Mouse (Mus musculus) left cerebral cortex, postnatal 10 days (tissue): ENCODE data around the gene Bbs9. TPM values are rescaled to one million over a fixed set of nuclear protein-coding genes. Genes with fewer than 3 reads are reported as not detected.
A peak's percentile ranks its signal among the peaks of the same experiment; 100 is the strongest.

ENCODE experiments used
- DNase-seq, 2 experiments: peaks; one replicate each; pipeline ENCODE4 v3.0.0; 2021 to 2022; ENCODE audit warnings: low spot score in 2 of 2, mixed read lengths in 1 of 2; ENCODE audit errors: extremely low spot score in 1 of 2
- intact Hi-C: fragments of 180-260 bp; cut with DNase I; formaldehyde crosslinking; loops from one replicate; pipeline ENCODE4 v1.15.1; 2025
- total RNA-seq, 2 experiments: library from RNA; stranded (reverse); gene quantifications; 2 replicates each; pipeline ENCODE4 v1.2.3; 2021

Bbs9 gene
- total RNA-seq, 2 experiments from 2014 or later = 27.8 to 28.6 TPM

GRCm38 (mm10) chr9:22466212-22466611, 9.3 kb upstream of the Bbs9 start:
- no peak for DNase-seq
- intact Hi-C loops = no loop called here

- DNase-seq = peak in 1 of 2 experiments; percentile 72
- intact Hi-C loops = no loop called here
These were observed 7.9 kb upstream of the Bbs9 start for GRCm38 (mm10) chr9:22467371-22468169.

GRCm38 (mm10) chr9:22468170-22468898, 7.2 kb upstream of the Bbs9 start:
- intact Hi-C loops = no loop called here
- DNase-seq = peak in 1 of 2 experiments; percentile 81

GRCm38 (mm10) chr9:22468899-22469259, 6.6 kb upstream of the Bbs9 start:
- DNase-seq = no peak
- intact Hi-C loops = no loop called here

DNA sequence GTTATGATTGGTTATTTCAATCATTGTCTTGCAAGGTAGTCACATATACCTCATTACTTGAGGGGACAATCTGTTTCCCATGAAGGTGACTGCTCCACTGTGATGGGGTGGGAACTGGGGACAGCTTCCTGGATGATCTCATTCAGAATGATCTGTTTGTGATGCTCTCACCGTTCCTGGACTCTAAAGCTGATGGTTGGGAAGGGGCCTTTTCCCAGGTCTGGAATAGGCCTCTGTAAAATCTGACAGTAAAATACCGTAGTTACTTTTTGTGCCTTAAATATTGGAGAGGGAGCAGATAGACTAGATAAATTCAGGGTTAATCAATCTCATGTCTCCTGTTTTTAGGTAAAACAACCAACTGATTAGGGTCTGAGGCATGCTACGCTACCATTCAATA, 5.9 kb upstream of the Bbs9 start, which contains the start of gene Rp9:
Gene Rp9, minus strand, starts transcription at position 101 of the 400 bp plus-strand sequence.
- intact Hi-C loops = no loop called here
- DNase-seq = no peak

GRCm38 (mm10) chr9:22476265-22476664, 750 bp downstream of the Bbs9 start:
- intact Hi-C loops = no loop called here

GRCm38 (mm10) chr9:22478946-22479345, 3.4 kb downstream of the Bbs9 start:
- intact Hi-C loops = no loop called here
- DNase-seq = no peak

More at GRCm38 (mm10) chr9:22476265-22476664, 750 bp downstream of the Bbs9 start:
- no peak for DNase-seq

GRCm38 (mm10) chr9:22483866-22484561, 8.5 kb downstream of the Bbs9 start:
- intact Hi-C loops = no loop called here
- no peak for DNase-seq

DNA sequence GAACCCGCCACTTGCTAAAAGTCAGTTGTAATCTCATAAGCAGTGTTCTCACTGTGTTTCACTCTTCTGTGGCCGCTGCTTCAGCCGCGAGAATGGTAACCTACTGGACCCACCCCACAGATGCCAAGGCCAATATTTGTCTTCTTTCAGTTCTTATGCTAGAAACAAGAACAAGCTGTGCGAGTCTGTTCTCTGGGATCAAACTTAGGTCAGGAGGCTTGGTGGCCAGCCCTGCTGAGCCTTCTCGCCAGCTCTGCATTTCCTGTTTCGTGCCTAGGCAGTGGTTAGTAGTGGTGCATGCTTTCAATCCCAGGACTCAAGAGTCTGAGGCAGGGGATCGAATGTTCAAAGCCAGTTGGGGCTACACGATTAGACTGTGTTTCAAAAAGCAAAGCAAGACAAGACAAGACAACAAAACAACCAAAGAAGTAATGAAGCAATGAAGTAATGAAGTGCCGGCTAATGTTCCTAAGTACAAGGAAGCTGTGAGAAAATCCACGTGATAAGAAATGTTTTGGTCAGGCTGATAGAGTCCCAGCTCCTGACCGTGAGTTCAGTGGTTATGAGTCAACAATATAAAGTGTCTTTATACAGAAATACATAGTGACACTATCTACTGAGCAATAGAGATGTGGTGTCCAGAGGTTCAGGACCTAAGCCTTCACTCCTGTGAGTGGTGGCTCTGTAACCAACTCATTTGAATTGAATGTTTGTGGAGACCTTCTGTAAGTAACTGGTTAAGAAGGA, 9.2 kb downstream of the Bbs9 start:
- intact Hi-C loops = no loop called here
- no peak for DNase-seq

- intact Hi-C loops = no loop called here
- no peak for DNase-seq
These were observed 10.7 kb downstream of the Bbs9 start for GRCm38 (mm10) chr9:22486211-22486610.

- intact Hi-C loops = no loop called here
These were observed 13.4 kb downstream of the Bbs9 start for GRCm38 (mm10) chr9:22488963-22489362.

DNA sequence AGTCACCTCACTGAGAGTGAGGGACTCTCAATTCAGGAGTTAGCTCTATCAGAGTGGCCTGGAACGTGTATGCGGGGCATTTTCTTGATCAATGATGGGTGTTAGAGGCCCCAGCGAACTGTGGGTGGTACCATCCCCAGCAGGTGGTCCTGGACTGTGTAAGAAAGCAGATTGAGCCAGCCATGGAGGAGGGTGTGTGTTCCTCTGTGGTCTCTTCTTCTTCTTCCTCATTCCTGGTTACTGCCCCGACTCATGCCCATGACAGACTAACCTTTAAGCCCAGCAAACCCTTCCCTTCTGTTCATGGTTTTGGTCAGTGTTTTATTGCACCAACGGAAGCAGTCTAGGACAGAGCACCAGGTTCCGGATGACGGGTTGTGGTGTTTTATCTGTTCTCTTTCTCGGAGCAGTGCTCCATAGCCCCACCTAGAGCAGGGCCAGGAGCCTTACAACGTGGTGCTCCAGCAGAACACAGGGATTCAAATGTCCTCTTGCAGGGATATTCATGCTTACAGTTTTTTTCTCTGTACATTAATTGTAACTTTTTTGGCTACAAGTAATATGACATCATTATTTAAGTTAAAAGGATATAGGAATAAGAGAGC, 18.8 kb downstream of the Bbs9 start:
- intact Hi-C loops = no loop called here
- DNase-seq = no peak

More at GRCm38 (mm10) chr9:22488963-22489362, 13.4 kb downstream of the Bbs9 start:
- DNase-seq = no peak

GRCm38 (mm10) chr9:22495133-22495532, 19.6 kb downstream of the Bbs9 start:
- DNase-seq = no peak
- intact Hi-C loops = no loop called here

DNA sequence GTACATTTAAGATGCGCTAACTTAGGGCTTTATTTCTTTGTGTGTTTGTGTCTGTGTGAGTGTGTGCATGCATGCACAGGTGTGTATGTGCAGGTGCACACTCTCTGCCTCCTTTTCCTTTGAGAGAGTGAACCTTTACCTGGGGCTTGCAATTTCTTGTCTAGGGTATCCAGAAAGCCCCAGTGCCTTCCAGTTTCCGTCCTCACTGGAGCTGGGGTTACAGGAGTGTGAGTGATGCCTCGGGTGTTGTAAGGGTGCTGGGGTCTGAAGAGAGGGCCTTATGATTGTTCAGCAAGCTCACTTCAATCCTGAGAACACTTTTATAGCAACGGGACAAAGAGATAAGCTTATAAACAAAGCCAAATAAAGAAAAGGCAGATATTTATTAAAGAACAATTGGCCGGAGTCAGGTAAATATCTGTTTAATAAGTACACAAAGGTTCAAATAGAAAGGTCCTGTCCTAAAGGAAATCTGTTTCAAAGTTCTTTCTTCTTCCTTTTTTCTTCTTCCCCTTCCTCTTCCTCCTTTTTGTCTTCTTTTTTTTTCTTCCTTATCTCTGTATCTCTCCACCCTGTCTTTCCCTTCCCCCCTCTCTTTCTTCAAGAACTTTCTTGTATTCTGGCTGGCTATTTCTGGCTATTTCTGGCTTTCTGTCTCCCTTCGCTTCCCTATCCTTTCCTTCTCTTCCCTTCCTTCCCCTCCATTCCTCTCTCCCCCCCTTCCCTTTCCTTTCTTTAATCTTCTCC, 21.7 kb downstream of the Bbs9 start:
- intact Hi-C loops = no loop called here
- DNase-seq = no peak

GRCm38 (mm10) chr9:22502972-22503371, 27.5 kb downstream of the Bbs9 start:
- DNase-seq = no peak
- intact Hi-C loops = no loop called here

GRCm38 (mm10) chr9:22503581-22503980, 28.1 kb downstream of the Bbs9 start:
- intact Hi-C loops = no loop called here
- DNase-seq = no peak

DNA sequence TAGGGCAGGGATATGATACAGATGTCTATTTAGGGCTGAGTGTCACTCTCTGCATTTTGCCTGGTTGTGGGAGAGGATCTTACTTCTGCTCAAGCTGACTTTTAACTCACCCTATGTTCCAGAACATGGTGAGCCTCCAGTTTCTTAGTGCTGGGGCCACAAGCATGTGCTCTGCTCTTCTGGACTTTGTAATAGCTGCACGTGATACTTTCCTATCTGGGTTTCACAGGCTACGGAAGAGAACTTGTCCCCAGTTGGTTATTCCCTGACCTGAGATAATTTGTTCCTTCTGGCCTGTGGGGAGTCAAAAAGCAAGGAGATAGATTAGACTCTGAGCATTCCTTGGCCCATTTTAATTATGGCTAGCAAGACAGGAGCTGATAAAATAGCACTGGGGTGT, 30.1 kb downstream of the Bbs9 start:
- intact Hi-C loops = no loop called here
- DNase-seq = no peak

DNA sequence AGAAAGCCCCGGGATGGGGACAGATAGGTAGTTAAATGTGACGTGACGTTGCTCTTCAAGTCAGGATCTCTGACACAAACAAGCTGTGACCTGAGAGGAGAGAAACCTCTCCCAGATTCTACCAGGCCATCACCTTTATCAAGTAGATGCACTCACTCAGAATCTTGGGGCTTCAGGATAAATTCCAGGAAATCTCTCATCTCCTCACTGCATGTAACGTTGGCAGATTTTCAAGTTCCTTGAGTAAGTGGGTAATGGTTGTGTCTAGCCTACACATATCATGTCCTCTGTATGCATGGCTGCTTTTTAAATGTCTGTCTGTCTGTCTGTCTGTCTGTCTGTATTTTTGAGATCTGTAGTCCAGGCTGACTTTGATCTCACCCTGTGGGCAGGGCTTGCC, 39.6 kb downstream of the Bbs9 start:
- intact Hi-C loops = no loop called here
- DNase-seq = no peak
